Mouse (Mus musculus) heart, adult 9 months (tissue): ENCODE results near the gene Olfr538.
"Not testable (repeated sequence)": the region's sequence is repeated elsewhere in the genome, so short reads cannot be mapped to it uniquely, and the experiment has no call there.

Source experiments
- DNase-seq, 2 experiments: peaks; one replicate each; pipeline ENCODE4 v3.0.0; 2022; ENCODE audit warnings: low spot score in 2 of 2

The Olfr538 gene

DNA sequence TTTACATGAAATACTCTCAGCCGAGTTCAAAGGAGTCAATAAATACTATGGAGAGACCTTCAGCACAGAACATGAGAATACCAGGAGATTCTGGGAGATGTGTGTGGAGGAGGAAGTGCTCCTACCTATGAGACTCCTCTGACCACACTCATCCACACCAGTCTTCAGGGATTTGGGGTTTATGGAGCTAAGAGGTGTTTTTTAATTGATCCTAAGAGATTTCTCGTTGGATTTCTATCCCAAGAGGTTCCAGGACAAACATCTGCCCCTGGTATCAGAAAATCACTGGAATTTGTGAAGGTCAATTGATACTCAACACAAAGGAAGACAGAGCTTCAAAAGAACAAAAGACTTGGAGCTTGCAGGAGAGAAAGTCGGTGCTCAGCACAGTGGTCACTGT lies at the start of gene Olfr538:
Gene Olfr538, plus strand, starts transcription at position 301 of the 400 bp plus-strand sequence.
- DNase-seq = no peak

DNA sequence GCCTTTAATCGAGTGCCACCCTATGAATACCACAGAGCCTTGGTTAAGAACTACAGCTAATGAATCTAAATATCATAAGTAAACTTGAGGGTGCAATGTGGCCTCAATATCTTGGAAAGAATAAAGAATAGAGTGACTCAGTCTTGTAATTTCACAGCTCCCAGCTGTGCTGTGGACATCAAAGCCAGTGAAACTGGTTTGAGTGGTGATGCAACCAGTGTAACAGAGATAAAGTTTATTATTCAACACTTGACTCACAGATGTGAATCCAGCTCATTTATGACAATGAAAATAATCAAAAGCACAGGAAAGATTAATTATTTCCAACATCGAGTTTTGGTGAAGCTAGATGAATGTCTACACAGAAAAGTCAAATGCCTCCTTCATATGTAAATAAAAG lies 27.9 kb upstream of the Olfr538 start:
- no peak for DNase-seq

DNA sequence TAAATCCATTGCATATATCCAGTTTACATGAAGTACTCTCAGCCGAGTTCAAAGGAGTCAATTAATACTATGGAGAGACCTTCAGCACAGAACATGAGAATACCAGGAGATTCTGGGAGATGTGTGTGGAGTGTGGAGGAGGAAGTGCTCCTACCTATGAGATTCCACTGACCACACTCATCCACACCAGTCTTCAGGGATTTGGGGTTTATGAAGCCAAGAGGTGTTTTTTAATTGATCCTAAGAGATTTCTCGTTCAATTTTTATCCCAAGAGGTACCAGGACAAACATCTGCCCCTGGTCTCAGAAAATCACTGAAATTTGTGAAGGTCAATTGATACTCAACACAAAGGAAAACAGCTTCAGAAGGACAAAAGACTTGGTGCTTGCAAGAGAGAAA lies 33.3 kb downstream of the Olfr538 start, which contains the start of gene Olfr46:
Gene Olfr46, plus strand, starts transcription at position 301 of the 400 bp plus-strand sequence.
- not testable (repeated sequence) for DNase-seq
